In the genomic region with DNA sequence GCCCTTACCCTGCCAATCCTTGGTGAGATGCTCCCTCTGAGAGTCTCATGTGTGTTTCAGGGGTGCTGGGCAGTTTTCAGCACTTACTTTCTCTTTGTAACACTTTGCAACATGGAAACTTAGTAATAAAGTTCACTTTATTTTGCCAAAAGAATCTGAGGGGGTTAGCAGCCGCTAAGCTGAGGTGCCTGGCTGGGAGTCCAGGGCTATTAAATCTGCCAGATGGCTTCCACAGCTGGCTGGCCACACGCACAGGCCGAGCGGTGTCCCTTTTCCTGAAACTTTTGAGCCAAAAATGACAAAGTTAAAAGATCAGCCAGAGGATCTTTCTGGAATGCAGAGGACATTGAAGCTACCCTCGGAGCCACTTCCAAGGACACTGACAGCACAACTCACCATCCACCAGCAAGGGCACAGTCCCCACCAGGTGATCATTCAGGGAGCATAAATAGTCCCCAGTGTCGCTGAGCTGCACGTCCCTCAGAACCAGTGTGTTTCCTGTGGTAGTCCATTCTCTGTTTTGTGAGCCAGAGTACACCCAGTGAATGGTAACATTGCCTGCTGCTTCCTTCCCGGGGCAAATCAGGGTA, we compare ENCODE assay signal across 29 mouse cellular contexts. TPM values are rescaled to one million over a fixed set of nuclear protein-coding genes. Genes with fewer than 3 reads are reported as not detected.
DNase-seq lines count a peak whose midpoint lies in the region; ATAC-seq and TF ChIP-seq lines count a peak whose summit lies in the region.
"Had no signal": no experiment of that assay in that cellular context is flagged by ENCODE, and none has a peak within 500 bp of the region (broad histone marks: within the 10 kb centered on the region; RNA-seq: fewer than 3 reads in every experiment).

No protein-coding gene starts in this region.

- H3K27ac ChIP-seq in heart, adult 2 months, result peak overlapping the region; percentile 11; the same call in 1 of the 2 replicates
- H3K27ac ChIP-seq in brown adipose tissue, adult 24 weeks (replicated peaks; ENCODE audit: low read depth, low read length), result peak overlapping the region; percentile 93
- H3K27ac ChIP-seq in limb, embryonic 14.5 days (replicated peaks; ENCODE audit: low read depth, low read length), result 0 out of 2 replicates have a peak overlapping the region, but pooled peaks have one; percentile 26
- H3K27ac ChIP-seq: embryonic facial prominence, embryonic 12.5 days; heart, embryonic 13.5 days; hindbrain, embryonic 14.5 days; kidney, postnatal 0 days; liver, embryonic 14.5 days; lung, embryonic 15.5 days; neural tube, embryonic 12.5 days had no signal

- no peak for TF ChIP-seq CTCF in heart, adult 2 months (IDR thresholded peaks at IDR 0.05)

- peaks cover 7% of the 10 kb centered on the region for H3K4me1 ChIP-seq in heart, adult 2 months (ENCODE audit: control insufficient read depth, insufficient read depth, low read length)
- peaks cover 7% of the 10 kb centered on the region for H3K4me1 ChIP-seq in brown adipose tissue, adult 24 weeks (ENCODE audit: control insufficient read depth, insufficient read depth, insufficient read length, low read length)
- peaks cover 13% of the 10 kb centered on the region for H3K4me1 ChIP-seq in limb, embryonic 14.5 days (ENCODE audit: control insufficient read depth, insufficient read depth, low read length)
- H3K4me1 ChIP-seq: embryonic facial prominence, embryonic 12.5 days; heart, embryonic 13.5 days; neural tube, embryonic 12.5 days had no signal

- intact Hi-C loops in heart, adult 2 months (cut with DNase I), result no loop called here
- intact Hi-C loops in heart, postnatal 14 days (cut with DNase I), result no loop called here

- no peaks in the 10 kb centered on the region for H3K79me2 ChIP-seq in heart, adult 2 months (replicated peaks; ENCODE audit: control insufficient read depth, insufficient read depth, low read length)

- no peaks in the 10 kb centered on the region for H3K36me3 ChIP-seq in heart, adult 2 months (ENCODE audit: control insufficient read depth, insufficient read depth, low read length)
- H3K36me3 ChIP-seq in limb, embryonic 14.5 days (ENCODE audit: control insufficient read depth, insufficient read depth, low read length), result no peaks in the 10 kb centered on the region
- H3K36me3 ChIP-seq: embryonic facial prominence, embryonic 12.5 days; heart, embryonic 13.5 days; lung, embryonic 15.5 days; neural tube, embryonic 12.5 days had no signal

- 0 out of 2 replicates have a peak overlapping the region, but pooled peaks have one; percentile 16 for H3K4me2 ChIP-seq in limb, embryonic 14.5 days (replicated peaks; ENCODE audit: low read depth, low read length, severe bottlenecking)
- H3K4me2 ChIP-seq: embryonic facial prominence, embryonic 12.5 days; heart, embryonic 13.5 days; hindbrain, embryonic 14.5 days; lung, embryonic 15.5 days; neural tube, embryonic 12.5 days had no signal

- ATAC-seq in limb, embryonic 14.5 days (ENCODE audit: low FRiP score, low read depth), result peak; percentile 73; the same call in 1 of the 2 replicates
- no peak for ATAC-seq in cerebellum, adult (ENCODE audit: insufficient number of reproducible peaks, low FRiP score, low TSS enrichment)
- ATAC-seq: forebrain, postnatal 0 days had no signal

- H3K9ac ChIP-seq in heart, adult 2 months (ENCODE audit: low read depth, low read length), result no peak overlapping the region; the same call in 1 of the 2 replicates
- no peak overlapping the region for H3K9ac ChIP-seq in limb, embryonic 14.5 days (ENCODE audit: low read depth, low read length, severe bottlenecking)
- H3K9ac ChIP-seq: embryonic facial prominence, embryonic 12.5 days; forebrain, postnatal 0 days; heart, embryonic 13.5 days; hindbrain, embryonic 14.5 days; liver, embryonic 14.5 days; lung, embryonic 15.5 days; neural tube, embryonic 12.5 days had no signal

- no peak overlapping the region for H3K4me3 ChIP-seq in heart, adult 2 months
- no peak overlapping the region for H3K4me3 ChIP-seq in brown adipose tissue, adult 24 weeks (ENCODE audit: insufficient read depth, low read depth, low read length)
- H3K4me3 ChIP-seq in limb, embryonic 14.5 days (replicated peaks; ENCODE audit: low read length), result no peak overlapping the region
- H3K4me3 ChIP-seq: embryonic facial prominence, embryonic 12.5 days; heart, embryonic 13.5 days; lung, embryonic 15.5 days; megakaryocyte, embryonic 14.5 days; neural tube, embryonic 12.5 days had no signal

- TF ChIP-seq EP300 in heart, adult 2 months (IDR thresholded peaks at IDR 0.05; ENCODE audit: insufficient read depth, low read depth, low read length), result no peak

- DNase-seq in adrenal gland, adult (ENCODE audit: inconsistent age in 2 of 2, low spot score in 1 of 2), result peak; percentile 53 to 72
- no peak for DNase-seq in adrenal gland, postnatal 4 days (ENCODE audit: low spot score in 2 of 2)
- peak in 1 of 2 experiments; percentile 48 for DNase-seq in heart, adult 2 months
- DNase-seq in heart, postnatal 14 days, result no peak
- no peak for DNase-seq in limb, embryonic 14.5 days (ENCODE audit: low spot score)
- DNase-seq in urinary bladder, postnatal 14 days (ENCODE audit: low spot score), result no peak
- DNase-seq: adrenal gland, postnatal 25 days; cerebellum, adult 11-12 months; cerebellum, postnatal 10 days; forebrain, postnatal 0 days; heart, postnatal 36 days; kidney, adult 2 months; layer of hippocampus, adult 9-11 months; lung, postnatal 36 days; midbrain, embryonic 14.5 days; retina, postnatal 1 day; right cerebral cortex, postnatal 25 days; spleen, adult 18-20 months; thymus, postnatal 14 days had no signal

- TF ChIP-seq POLR2A in heart, adult 2 months (IDR thresholded peaks at IDR 0.05; ENCODE audit: insufficient read depth, low read depth, low read length), result no peak
- TF ChIP-seq POLR2A in limb, embryonic 14.5 days (IDR thresholded peaks at IDR 0.05; ENCODE audit: borderline replicate concordance, extremely low read depth, insufficient read depth, insufficient read length), result no peak

- WGBS in heart, adult 2 months, result 30% methylated on average over 8 of the region's 8 CpGs
- WGBS in limb, embryonic 14.5 days, result 23% methylated on average over 8 of the region's 8 CpGs

- H3K9me3 ChIP-seq in limb, embryonic 14.5 days (ENCODE audit: control insufficient read depth, low read length), result no peaks in the 10 kb centered on the region
- H3K9me3 ChIP-seq: embryonic facial prominence, embryonic 12.5 days; heart, embryonic 13.5 days; lung, embryonic 15.5 days; neural tube, embryonic 12.5 days had no signal

- H3K27me3 ChIP-seq in heart, adult 2 months (ENCODE audit: control insufficient read depth, insufficient read depth, low read length), result no peaks in the 10 kb centered on the region; the same call in 1 of the 2 replicates
- H3K27me3 ChIP-seq in limb, embryonic 14.5 days (ENCODE audit: control insufficient read depth, insufficient read depth, low read length), result no peaks in the 10 kb centered on the region
- H3K27me3 ChIP-seq: lung, embryonic 15.5 days; neural tube, embryonic 12.5 days had no signal

RNA-seq across cellular contexts. Expression of a gene that starts 23.1 kb away (rescaled TPM):
- total RNA-seq in adrenal gland, postnatal 4 days (2021), result 1 to 10 TPM; 3.7 to 6.4 TPM
- 1 to 10 TPM; 4.3 to 4.8 TPM for total RNA-seq in heart, adult 2 months (2021)
- polyA plus RNA-seq in heart, adult 2 months (2012; rRNA removed), result 2.5 and 2.8 TPM in 2 replicates
- total RNA-seq in heart, postnatal 14 days (2021), result 1 to 10 TPM; 4.9 to 5.5 TPM
- 3.6 and 5.4 TPM in 2 replicates for polyA plus RNA-seq in brown adipose tissue, adult 24 weeks (2012; ENCODE audit: insufficient read depth, insufficient read length, missing spikeins)
- polyA plus RNA-seq in limb, embryonic 14.5 days (2012; rRNA removed), result 1.1 and 1.2 TPM in 2 replicates
- 1.3 and 1.5 TPM in 2 replicates for polyA plus RNA-seq in limb, embryonic 14.5 days (2014; fragmentation: Nextera tagmentation; extraction: Ambion mirVana)

RNA-seq across cellular contexts. Expression of a gene that starts 58.8 kb away (rescaled TPM):
- 10 to 100 TPM; 16.2 to 16.9 TPM for total RNA-seq in adrenal gland, postnatal 4 days (2021)
- 10 to 100 TPM; 12.3 to 13.3 TPM for total RNA-seq in heart, adult 2 months (2021)
- polyA plus RNA-seq in heart, adult 2 months (2012; rRNA removed), result 3.4 and 7.7 TPM in 2 replicates
- 10 to 100 TPM; 18.1 TPM for total RNA-seq in heart, postnatal 14 days (2021)
- polyA plus RNA-seq in brown adipose tissue, adult 24 weeks (2012; ENCODE audit: insufficient read depth, insufficient read length, missing spikeins), result 2.4 and 4.0 TPM in 2 replicates
- polyA plus RNA-seq in limb, embryonic 14.5 days (2012; rRNA removed), result 2.9 TPM in 2 replicates
- polyA plus RNA-seq in limb, embryonic 14.5 days (2014; fragmentation: Nextera tagmentation; extraction: Ambion mirVana), result 4.7 and 4.9 TPM in 2 replicates

Comparison
In these comparisons a context has a peak if more than half of its experiments do, and no peak if none do; other contexts are left out.
1. DNase-seq: peak in adrenal gland, adult (2 of 2); none in adrenal gland, postnatal 4 days (0 of 2), heart, postnatal 14 days (0 of 2), limb, embryonic 14.5 days (single experiment) and urinary bladder, postnatal 14 days (single experiment).
2. H3K27ac ChIP-seq: peak in every context shown above with its lines; median percentile 93 in brown adipose tissue, adult 24 weeks; 26 in limb, embryonic 14.5 days; 11 in heart, adult 2 months.